Mouse (Mus musculus) right cerebral cortex, adult 18-20 months (tissue): ENCODE results near the gene Spata48.

Experiments used
- DNase-seq: peaks from one replicate; pipeline ENCODE4 v3.0.0; 2022; ENCODE audit warnings: mixed read lengths

Gene Spata48

GRCm38 (mm10) chr11:11545948-11546347 lies 84.1 kb downstream of the Spata48 start:
- no peak for DNase-seq

GRCm38 (mm10) chr11:11546903-11547511 lies 85.1 kb downstream of the Spata48 start:
- DNase-seq: no peak

GRCm38 (mm10) chr11:11547597-11548240 lies 85.8 kb downstream of the Spata48 start:
- no peak for DNase-seq

GRCm38 (mm10) chr11:11555563-11555962 lies 93.7 kb downstream of the Spata48 start:
- DNase-seq: no peak

- no peak for DNase-seq
Measured at GRCm38 (mm10) chr11:11556186-11556585, 94.3 kb downstream of the Spata48 start.

GRCm38 (mm10) chr11:11557173-11557967 lies 95.5 kb downstream of the Spata48 start:
- peak; percentile 10 for DNase-seq

GRCm38 (mm10) chr11:11558662-11559061 lies 96.8 kb downstream of the Spata48 start:
- DNase-seq: no peak

- no peak for DNase-seq
Measured at GRCm38 (mm10) chr11:11559099-11559686, 97.3 kb downstream of the Spata48 start.

GRCm38 (mm10) chr11:11561118-11561517 lies 99.2 kb downstream of the Spata48 start:
- DNase-seq: no peak

GRCm38 (mm10) chr11:11564266-11565044 lies 102.6 kb downstream of the Spata48 start:
- no peak for DNase-seq
